ENCODE assay signal across 15 mouse cellular contexts in the genomic region with DNA sequence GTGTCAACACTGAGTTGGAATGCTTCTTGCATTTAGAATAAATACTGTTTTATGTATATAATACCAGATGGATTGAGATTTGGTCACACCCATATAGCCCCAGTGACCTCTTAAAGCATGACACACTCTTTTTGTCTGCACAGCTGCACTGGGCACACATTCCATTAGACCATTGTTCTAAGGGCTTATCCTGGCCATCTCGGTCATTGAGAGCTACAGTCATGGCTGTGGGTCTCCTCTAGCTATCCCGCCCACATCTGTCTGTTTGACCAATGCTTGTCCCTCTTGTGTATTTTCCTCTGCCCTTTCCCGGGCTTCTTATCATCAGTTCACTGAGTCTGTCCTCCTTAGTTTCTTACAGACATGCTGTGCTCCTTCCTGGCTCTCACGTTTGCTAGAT.
"Had no signal": no experiment of that assay in that cellular context is flagged by ENCODE, and none has a peak within 500 bp of the region (broad histone marks: within the 10 kb centered on the region; RNA-seq: fewer than 3 reads in every experiment).

No protein-coding gene starts in this region.

- H3K4me3 ChIP-seq: intestine, embryonic 15.5 days; limb, embryonic 10.5 days; liver, embryonic 15.5 days; megakaryocyte, embryonic 14.5 days; midbrain, embryonic 12.5 days had no signal

- ATAC-seq: intestine, embryonic 15.5 days; midbrain, embryonic 16.5 days had no signal

- DNase-seq: kidney, adult 18-20 months; kidney, postnatal 14 days; layer of hippocampus, adult 9-11 months; lung, embryonic 14.5 days; lung, postnatal 14 days; right cerebral cortex, postnatal 14 days; thymus, postnatal 4 days had no signal

- H3K9ac ChIP-seq: intestine, embryonic 15.5 days; liver, embryonic 15.5 days; lung, embryonic 14.5 days; midbrain, embryonic 12.5 days had no signal

- H3K9me3 ChIP-seq: intestine, embryonic 15.5 days; limb, embryonic 10.5 days; liver, embryonic 15.5 days; megakaryocyte, embryonic 14.5 days; midbrain, embryonic 12.5 days had no signal

- H3K27me3 ChIP-seq: intestine, embryonic 15.5 days; liver, embryonic 15.5 days; midbrain, embryonic 12.5 days had no signal

- H3K36me3 ChIP-seq: intestine, embryonic 15.5 days; limb, embryonic 10.5 days; liver, embryonic 15.5 days; midbrain, embryonic 12.5 days had no signal

- H3K4me2 ChIP-seq: intestine, embryonic 15.5 days; liver, embryonic 11.5 days; liver, embryonic 15.5 days; lung, embryonic 14.5 days; midbrain, embryonic 12.5 days had no signal

- H3K27ac ChIP-seq: intestine, embryonic 15.5 days; limb, embryonic 10.5 days; liver, embryonic 15.5 days; macrophage; midbrain, embryonic 12.5 days had no signal

- H3K4me1 ChIP-seq: limb, embryonic 10.5 days had no signal
